Mouse (Mus musculus): ENCODE data around the gene Spns3. TPM values are rescaled to one million over a fixed set of nuclear protein-coding genes. Genes with fewer than 3 reads are reported as not detected.

Spns3 gene
- polyA plus RNA-seq, 1 experiment from 2014 or later, result 0.75 TPM

- WGBS, result 65% methylated on average over 3 of the region's 3 CpGs
- no peak overlapping the region for H3K4me2 ChIP-seq (replicated peaks; ENCODE audit: low read depth)
- H3K4me1 ChIP-seq (replicated peaks; ENCODE audit: control insufficient read depth, insufficient read depth), result 0 out of 2 replicates have a peak, but pooled peaks cover 10% of the 10 kb centered on the region
- no peak overlapping the region for H3K9ac ChIP-seq (ENCODE audit: low read length)
- H3K27me3 ChIP-seq (ENCODE audit: control insufficient read depth, insufficient read depth, low read length), result no peaks in the 10 kb centered on the region
- H3K27ac ChIP-seq (replicated peaks), result no peak overlapping the region
- DNase-seq (ENCODE audit: low spot score) (no peak), ATAC-seq (ENCODE audit: low FRiP score, low TSS enrichment) (no peak)
- no peaks in the 10 kb centered on the region for H3K36me3 ChIP-seq (ENCODE audit: control insufficient read depth, insufficient read depth, low read length)
- TF ChIP-seq EP300 (optimal IDR thresholded peaks at IDR 0.05) (no peak), CTCF (IDR thresholded peaks at IDR 0.05; ENCODE audit: low read depth) (no peak)
- no peaks in the 10 kb centered on the region for H3K9me3 ChIP-seq (ENCODE audit: control insufficient read depth, low read length)
- no peak overlapping the region for H3K4me3 ChIP-seq (ENCODE audit: low read depth, low read length)
These were observed 85.5 kb downstream of the Spns3 start for GRCm38 (mm10) chr11:72464821-72465220.

- 19% methylated on average over 5 of the region's 5 CpGs for WGBS
- TF ChIP-seq EP300 (optimal IDR thresholded peaks at IDR 0.05) (no peak), CTCF (IDR thresholded peaks at IDR 0.05; ENCODE audit: low read depth) (no peak)
- Histone ChIP-seq H3K4me2 (replicated peaks; ENCODE audit: low read depth) (no peak overlapping the region), H3K4me1 (replicated peaks; ENCODE audit: control insufficient read depth, insufficient read depth) (0 out of 2 replicates have a peak, but pooled peaks cover 3% of the 10 kb centered on the region), H3K9ac (ENCODE audit: low read length) (no peak overlapping the region), H3K36me3 (ENCODE audit: control insufficient read depth, insufficient read depth, low read length) (no peaks in the 10 kb centered on the region), H3K4me3 (ENCODE audit: low read depth, low read length) (no peak overlapping the region), H3K27ac (replicated peaks) (no peak overlapping the region), H3K9me3 (ENCODE audit: control insufficient read depth, low read length) (no peaks in the 10 kb centered on the region), H3K27me3 (ENCODE audit: control insufficient read depth, insufficient read depth, low read length) (no peaks in the 10 kb centered on the region)
- ATAC-seq (ENCODE audit: low FRiP score, low TSS enrichment), result no peak
- no peak for DNase-seq (ENCODE audit: low spot score)
These were observed 88.8 kb downstream of the Spns3 start for GRCm38 (mm10) chr11:72461500-72461981.

GRCm38 (mm10) chr11:72458502-72458901 is 91.8 kb downstream of the Spns3 start:
- Histone ChIP-seq H3K27ac (replicated peaks) (peak overlapping the region; percentile 61), H3K9me3 (ENCODE audit: control insufficient read depth, low read length) (no peaks in the 10 kb centered on the region), H3K4me2 (replicated peaks; ENCODE audit: low read depth) (no peak overlapping the region), H3K36me3 (ENCODE audit: control insufficient read depth, insufficient read depth, low read length) (no peaks in the 10 kb centered on the region), H3K4me3 (ENCODE audit: low read depth, low read length) (no peak overlapping the region), H3K9ac (ENCODE audit: low read length) (no peak overlapping the region), H3K4me1 (replicated peaks; ENCODE audit: control insufficient read depth, insufficient read depth) (no peaks in the 10 kb centered on the region), H3K27me3 (ENCODE audit: control insufficient read depth, insufficient read depth, low read length) (no peaks in the 10 kb centered on the region)
- WGBS, result 69% methylated on average over 3 of the region's 3 CpGs
- DNase-seq (ENCODE audit: low spot score) (no peak), ATAC-seq (ENCODE audit: low FRiP score, low TSS enrichment) (no peak)
- no peak for TF ChIP-seq CTCF (IDR thresholded peaks at IDR 0.05; ENCODE audit: low read depth)
- TF ChIP-seq EP300 (optimal IDR thresholded peaks at IDR 0.05), result no peak

GRCm38 (mm10) chr11:72457995-72458496 is 92.3 kb downstream of the Spns3 start:
- DNase-seq (ENCODE audit: low spot score), result no peak
- Histone ChIP-seq H3K4me2 (replicated peaks; ENCODE audit: low read depth) (no peak overlapping the region), H3K4me1 (replicated peaks; ENCODE audit: control insufficient read depth, insufficient read depth) (no peaks in the 10 kb centered on the region), H3K27ac (replicated peaks) (peak overlapping the region; percentile 61), H3K9ac (ENCODE audit: low read length) (no peak overlapping the region), H3K36me3 (ENCODE audit: control insufficient read depth, insufficient read depth, low read length) (no peaks in the 10 kb centered on the region), H3K4me3 (ENCODE audit: low read depth, low read length) (no peak overlapping the region), H3K27me3 (ENCODE audit: control insufficient read depth, insufficient read depth, low read length) (no peaks in the 10 kb centered on the region), H3K9me3 (ENCODE audit: control insufficient read depth, low read length) (no peaks in the 10 kb centered on the region)
- peak; percentile 27; the same call in 1 of the 2 replicates for ATAC-seq (ENCODE audit: low FRiP score, low TSS enrichment)
- TF ChIP-seq CTCF (IDR thresholded peaks at IDR 0.05; ENCODE audit: low read depth), result no peak
- TF ChIP-seq EP300 (optimal IDR thresholded peaks at IDR 0.05), result no peak
- WGBS, result 53% methylated on average over 12 of the region's 12 CpGs

- H3K36me3 ChIP-seq (ENCODE audit: control insufficient read depth, insufficient read depth, low read length), result peaks cover 10% of the 10 kb centered on the region
- DNase-seq (ENCODE audit: low spot score) (no peak), ATAC-seq (ENCODE audit: low FRiP score, low TSS enrichment) (peak; percentile 11; the same call in 1 of the 2 replicates)
These were observed 94.6 kb downstream of the Spns3 start for GRCm38 (mm10) chr11:72455694-72456093.

GRCm38 (mm10) chr11:72453105-72453953 is 97.0 kb downstream of the Spns3 start:
- TF ChIP-seq EP300 (optimal IDR thresholded peaks at IDR 0.05), result no peak
- no peak for TF ChIP-seq CTCF (IDR thresholded peaks at IDR 0.05; ENCODE audit: low read depth)
- H3K9ac ChIP-seq (ENCODE audit: low read length), result no peak overlapping the region
- H3K4me1 ChIP-seq (replicated peaks; ENCODE audit: control insufficient read depth, insufficient read depth), result no peaks in the 10 kb centered on the region
- no peaks in the 10 kb centered on the region for H3K9me3 ChIP-seq (ENCODE audit: control insufficient read depth, low read length)
- no peak overlapping the region for H3K4me3 ChIP-seq (ENCODE audit: low read depth, low read length)
- no peaks in the 10 kb centered on the region for H3K27me3 ChIP-seq (ENCODE audit: control insufficient read depth, insufficient read depth, low read length)
- H3K36me3 ChIP-seq (ENCODE audit: control insufficient read depth, insufficient read depth, low read length), result peaks cover 30% of the 10 kb centered on the region
- no peak overlapping the region for H3K4me2 ChIP-seq (replicated peaks; ENCODE audit: low read depth)
- no peak overlapping the region for H3K27ac ChIP-seq (replicated peaks)
- no peak for ATAC-seq (ENCODE audit: low FRiP score, low TSS enrichment)
- DNase-seq (ENCODE audit: low spot score), result no peak
- 54% methylated on average over 15 of the region's 15 CpGs for WGBS

More at GRCm38 (mm10) chr11:72455694-72456093, 94.6 kb downstream of the Spns3 start:
- Histone ChIP-seq H3K27me3 (ENCODE audit: control insufficient read depth, insufficient read depth, low read length) (no peaks in the 10 kb centered on the region), H3K4me3 (ENCODE audit: low read depth, low read length) (no peak overlapping the region), H3K4me1 (replicated peaks; ENCODE audit: control insufficient read depth, insufficient read depth) (no peaks in the 10 kb centered on the region), H3K9ac (ENCODE audit: low read length) (no peak overlapping the region), H3K9me3 (ENCODE audit: control insufficient read depth, low read length) (no peaks in the 10 kb centered on the region), H3K4me2 (replicated peaks; ENCODE audit: low read depth) (no peak overlapping the region), H3K27ac (replicated peaks) (no peak overlapping the region)
- 33% methylated on average over 5 of the region's 5 CpGs for whole genome bisulfite sequencing
- TF ChIP-seq CTCF (IDR thresholded peaks at IDR 0.05; ENCODE audit: low read depth) (no peak), EP300 (optimal IDR thresholded peaks at IDR 0.05) (no peak)
